Mouse (Mus musculus) E14TG2a.4 (cell line): ENCODE results near the gene Lrrc45.

Experiments
- CTCF ChIP-seq: conservative IDR thresholded peaks from 2 replicates; pipeline ENCODE4 v1.5.1; 2014; ENCODE audit warnings: low read length
- NANOG ChIP-seq: IDR thresholded peaks from 2 replicates; pipeline ENCODE4 v1.6.1; 2014; ENCODE audit warnings: borderline replicate concordance, low read length, mixed read lengths
- POU5F1 ChIP-seq: IDR thresholded peaks from 2 replicates; pipeline ENCODE4 v1.6.1; 2014; ENCODE audit warnings: low read length, borderline replicate concordance

DNA sequence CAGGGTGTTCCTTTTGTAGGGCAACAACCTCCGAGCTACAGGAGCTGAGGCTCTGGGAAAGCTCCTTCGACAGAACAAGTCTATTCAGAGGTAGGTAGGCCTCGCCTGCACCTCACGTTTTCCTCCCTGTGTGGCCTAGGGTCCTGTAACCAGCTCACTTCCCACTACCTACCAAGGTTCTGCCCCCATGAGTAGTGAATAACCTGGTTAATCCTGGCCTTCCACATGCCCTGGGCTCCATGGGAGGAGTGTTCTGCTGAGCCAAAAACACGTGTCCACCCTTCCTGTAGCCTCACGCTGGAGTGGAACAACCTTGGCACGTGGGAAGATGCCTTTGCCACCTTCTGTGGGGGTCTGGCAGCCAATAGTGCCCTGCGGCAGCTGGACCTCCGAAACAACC lies 1.4 kb downstream of the Lrrc45 start:
- no peak for TF ChIP-seq CTCF
- TF ChIP-seq NANOG, result no peak
- no peak for TF ChIP-seq POU5F1
